In genomic region chr2:131179246-131179886, GRCm38 (mm10) we compare ENCODE assay signal across 8 mouse cellular contexts. TPM values are rescaled to one million over a fixed set of nuclear protein-coding genes. Genes with fewer than 3 reads are reported as not detected.
DNase-seq lines count a peak whose midpoint lies in the region; ATAC-seq and TF ChIP-seq lines count a peak whose summit lies in the region.

No protein-coding gene starts in this region.

- ATAC-seq in erythroblast, adult 5-6 weeks (replicated peaks; ENCODE audit: low FRiP score, poor library complexity, severe bottlenecking), result peak; percentile 62
- ATAC-seq in heart, embryonic 13.5 days (ENCODE audit: extremely low read depth, insufficient number of reproducible peaks, low FRiP score, low TSS enrichment), result peak; percentile 11; the same call in 1 of the 2 replicates
- peak; percentile 57 for ATAC-seq in kidney, postnatal 0 days (replicated peaks; ENCODE audit: low FRiP score, low read depth)
- peak; percentile 66 for ATAC-seq in liver, embryonic 16.5 days (ENCODE audit: low read depth)
- ATAC-seq in neural tube, embryonic 11.5 days (ENCODE audit: insufficient read depth, low FRiP score, low TSS enrichment), result peak; percentile 45; the same call in 1 of the 2 replicates
- ATAC-seq in stomach, embryonic 16.5 days (ENCODE audit: insufficient read depth, low FRiP score), result peak; percentile 41

- peaks cover 44% of the 10 kb centered on the region for H3K4me1 ChIP-seq in heart, embryonic 13.5 days
- peaks cover 33% of the 10 kb centered on the region for H3K4me1 ChIP-seq in kidney, postnatal 0 days (replicated peaks; ENCODE audit: insufficient read depth, low read length)
- peaks cover 37% of the 10 kb centered on the region for H3K4me1 ChIP-seq in liver, embryonic 16.5 days (ENCODE audit: control insufficient read depth, low read depth, low read length)
- H3K4me1 ChIP-seq in neural tube, embryonic 11.5 days (ENCODE audit: control insufficient read depth, insufficient read depth, low read length), result peaks cover 28% of the 10 kb centered on the region
- H3K4me1 ChIP-seq in stomach, embryonic 16.5 days (ENCODE audit: control insufficient read depth, insufficient read depth, low read length), result peaks cover 42% of the 10 kb centered on the region

- H3ac ChIP-seq in C2C12 (ENCODE audit: control insufficient read depth, insufficient read length, low read depth), result peak overlapping the region; percentile 90

- peak overlapping the region; percentile 98 for H3K4me2 ChIP-seq in heart, embryonic 13.5 days
- peak overlapping the region; percentile 96 for H3K4me2 ChIP-seq in kidney, postnatal 0 days (ENCODE audit: low read length)
- peak overlapping the region; percentile 92 for H3K4me2 ChIP-seq in liver, embryonic 16.5 days (ENCODE audit: low read depth, low read length)
- peak overlapping the region; percentile 96 for H3K4me2 ChIP-seq in neural tube, embryonic 11.5 days (ENCODE audit: low read depth)
- peak overlapping the region; percentile 98 for H3K4me2 ChIP-seq in stomach, embryonic 16.5 days (ENCODE audit: low read depth, low read length)

- peak; percentile 21 for TF ChIP-seq CTCF in C2C12 (IDR thresholded peaks at IDR 0.05; ENCODE audit: control insufficient read depth, insufficient read depth, insufficient read length)
- 0 out of 2 replicates have a peak, but pooled peaks have one; percentile 5 for TF ChIP-seq CTCF in kidney, postnatal 0 days (IDR thresholded peaks at IDR 0.05; ENCODE audit: low read depth)

- H3K27me3 ChIP-seq in C2C12 (ENCODE audit: control insufficient read depth, insufficient read depth, insufficient read length), result no peaks in the 10 kb centered on the region
- peaks cover under 1% of the 10 kb centered on the region; the same call in 1 of the 2 replicates for H3K27me3 ChIP-seq in heart, embryonic 13.5 days (replicated peaks)
- no peaks in the 10 kb centered on the region for H3K27me3 ChIP-seq in kidney, postnatal 0 days (ENCODE audit: insufficient read depth, low read length)
- peaks cover 1% of the 10 kb centered on the region for H3K27me3 ChIP-seq in liver, embryonic 16.5 days (ENCODE audit: control insufficient read depth, insufficient read depth, low read depth, low read length)
- no peaks in the 10 kb centered on the region for H3K27me3 ChIP-seq in neural tube, embryonic 11.5 days (ENCODE audit: control insufficient read depth, insufficient read depth, low read length)
- no peaks in the 10 kb centered on the region for H3K27me3 ChIP-seq in stomach, embryonic 16.5 days (ENCODE audit: control insufficient read depth, insufficient read depth, low read length)

- no peaks in the 10 kb centered on the region for H3K9me3 ChIP-seq in heart, embryonic 13.5 days
- no peaks in the 10 kb centered on the region for H3K9me3 ChIP-seq in kidney, postnatal 0 days (replicated peaks; ENCODE audit: low read length)
- no peaks in the 10 kb centered on the region for H3K9me3 ChIP-seq in liver, embryonic 16.5 days (replicated peaks; ENCODE audit: control insufficient read depth, low read length)
- H3K9me3 ChIP-seq in neural tube, embryonic 11.5 days (ENCODE audit: control insufficient read depth, low read length), result no peaks in the 10 kb centered on the region
- H3K9me3 ChIP-seq in stomach, embryonic 16.5 days (replicated peaks; ENCODE audit: control insufficient read depth, low read length), result no peaks in the 10 kb centered on the region

- H3K36me3 ChIP-seq in C2C12 (ENCODE audit: control insufficient read depth, insufficient read depth), result peaks cover 13% of the 10 kb centered on the region
- H3K36me3 ChIP-seq in heart, embryonic 13.5 days, result peaks cover 23% of the 10 kb centered on the region
- H3K36me3 ChIP-seq in kidney, postnatal 0 days (ENCODE audit: insufficient read depth, low read length), result no peaks in the 10 kb centered on the region
- peaks cover 3% of the 10 kb centered on the region for H3K36me3 ChIP-seq in liver, embryonic 16.5 days (ENCODE audit: control insufficient read depth, insufficient read depth)
- H3K36me3 ChIP-seq in neural tube, embryonic 11.5 days (ENCODE audit: control insufficient read depth, insufficient read depth, low read length), result peaks cover 2% of the 10 kb centered on the region; the same call in 1 of the 2 replicates
- H3K36me3 ChIP-seq in stomach, embryonic 16.5 days (ENCODE audit: control insufficient read depth, insufficient read depth, low read length), result no peaks in the 10 kb centered on the region

- DNase-seq in adrenal gland, postnatal 36 days, result peak; percentile 61 to 72
- DNase-seq in kidney, postnatal 0 days (ENCODE audit: low spot score), result peak; percentile 82
- DNase-seq in neural tube, embryonic 11.5 days (ENCODE audit: low spot score), result peak; percentile 79

- peak overlapping the region; percentile 98 for H3K9ac ChIP-seq in heart, embryonic 13.5 days
- H3K9ac ChIP-seq in kidney, postnatal 0 days (ENCODE audit: low read depth, low read length), result peak overlapping the region; percentile 98
- H3K9ac ChIP-seq in liver, embryonic 16.5 days (ENCODE audit: low read depth, low read length), result peak overlapping the region; percentile 89
- H3K9ac ChIP-seq in neural tube, embryonic 11.5 days (ENCODE audit: low read length), result peak overlapping the region; percentile 97
- peak overlapping the region; percentile 99 for H3K9ac ChIP-seq in stomach, embryonic 16.5 days (ENCODE audit: low read length)

- WGBS in heart, embryonic 13.5 days, result under 1% methylated on average over 60 of the region's 67 CpGs
- under 1% methylated on average over 64 of the region's 67 CpGs for WGBS in kidney, postnatal 0 days
- under 1% methylated on average over 66 of the region's 67 CpGs for WGBS in liver, embryonic 16.5 days (ENCODE audit: insufficient replicate concordance)
- under 1% methylated on average over 59 of the region's 67 CpGs for WGBS in neural tube, embryonic 11.5 days
- under 1% methylated on average over 64 of the region's 67 CpGs for WGBS in stomach, embryonic 16.5 days

- peak overlapping the region; percentile 83 for H3K4me3 ChIP-seq in C2C12 (ENCODE audit: insufficient read depth, poor library complexity, severe bottlenecking)
- H3K4me3 ChIP-seq in heart, embryonic 13.5 days, result peak overlapping the region; percentile 84
- H3K4me3 ChIP-seq in kidney, postnatal 0 days (replicated peaks; ENCODE audit: low read depth, low read length), result peak overlapping the region; percentile 69
- peak overlapping the region; percentile 83 for H3K4me3 ChIP-seq in liver, embryonic 16.5 days (ENCODE audit: low read depth, low read length)
- H3K4me3 ChIP-seq in neural tube, embryonic 11.5 days (ENCODE audit: low read depth, low read length), result peak overlapping the region; percentile 90
- peak overlapping the region; percentile 92 for H3K4me3 ChIP-seq in stomach, embryonic 16.5 days (replicated peaks; ENCODE audit: low read length)

- peaks cover 46% of the 10 kb centered on the region for H3K79me2 ChIP-seq in C2C12 (ENCODE audit: control insufficient read depth, insufficient read depth)

- peaks cover 36% of the 10 kb centered on the region for H3K79me3 ChIP-seq in C2C12 (ENCODE audit: low read depth)

- peak overlapping the region; percentile 91 for H3K27ac ChIP-seq in heart, embryonic 13.5 days (replicated peaks)
- peak overlapping the region; percentile 97 for H3K27ac ChIP-seq in kidney, postnatal 0 days
- H3K27ac ChIP-seq in liver, embryonic 16.5 days (ENCODE audit: low read length), result peak overlapping the region; percentile 90
- H3K27ac ChIP-seq in neural tube, embryonic 11.5 days (ENCODE audit: low read depth, low read length), result peak overlapping the region; percentile 93
- peak overlapping the region; percentile 97 for H3K27ac ChIP-seq in stomach, embryonic 16.5 days (ENCODE audit: low read length)

RNA-seq across cellular contexts. Expression of gene Cenpb, which starts 0.5 kb away (rescaled TPM):
- polyA plus RNA-seq in C2C12 (2012; fragmentation: generic; extraction: Trizol), result 168 TPM
- total RNA-seq in adrenal gland, postnatal 36 days (2021), result 10 to 100 TPM; 60.0 to 68.2 TPM
- total RNA-seq in erythroblast, adult 5-6 weeks (2015; ENCODE audit: low replicate concordance), result 0.96 and 3.8 TPM in 2 replicates
- 6.4 and 7.7 TPM in 2 replicates for total RNA-seq in erythroblast, adult 5-6 weeks (2017; ENCODE audit: low replicate concordance)
- 6.8 and 7.0 TPM in 2 replicates for polyA plus RNA-seq in heart, embryonic 13.5 days (2015; fragmentation: Nextera tagmentation; extraction: Ambion mirVana)
- 13.1 and 15.3 TPM in 2 replicates for polyA plus RNA-seq in kidney, postnatal 0 days (2015; fragmentation: Nextera tagmentation; extraction: Ambion mirVana)
- polyA plus RNA-seq in liver, embryonic 16.5 days (2015; fragmentation: Nextera tagmentation; extraction: Ambion mirVana), result 3.0 and 3.2 TPM in 2 replicates
- polyA plus RNA-seq in neural tube, embryonic 11.5 days (2014; fragmentation: Nextera tagmentation; extraction: Ambion mirVana), result 10.3 and 10.8 TPM in 2 replicates
- 9.2 and 10.4 TPM in 2 replicates for polyA plus RNA-seq in stomach, embryonic 16.5 days (2015; fragmentation: Nextera tagmentation; extraction: Ambion mirVana)

RNA-seq across cellular contexts. Expression of gene Cdc25b, which starts 7.4 kb away (rescaled TPM):
- polyA plus RNA-seq in C2C12 (2012; fragmentation: generic; extraction: Trizol), result 73.8 TPM
- total RNA-seq in adrenal gland, postnatal 36 days (2021), result 1 to 10 TPM; 5.5 to 5.7 TPM
- 160 and 210 TPM in 2 replicates for total RNA-seq in erythroblast, adult 5-6 weeks (2015; ENCODE audit: low replicate concordance)
- 363 and 459 TPM in 2 replicates for total RNA-seq in erythroblast, adult 5-6 weeks (2017; ENCODE audit: low replicate concordance)
- polyA plus RNA-seq in heart, embryonic 13.5 days (2015; fragmentation: Nextera tagmentation; extraction: Ambion mirVana), result 36.6 and 41.2 TPM in 2 replicates
- polyA plus RNA-seq in kidney, postnatal 0 days (2015; fragmentation: Nextera tagmentation; extraction: Ambion mirVana), result 36.1 and 39.0 TPM in 2 replicates
- polyA plus RNA-seq in liver, embryonic 16.5 days (2015; fragmentation: Nextera tagmentation; extraction: Ambion mirVana), result 255 and 284 TPM in 2 replicates
- 108 and 115 TPM in 2 replicates for polyA plus RNA-seq in neural tube, embryonic 11.5 days (2014; fragmentation: Nextera tagmentation; extraction: Ambion mirVana)
- 72.3 and 72.8 TPM in 2 replicates for polyA plus RNA-seq in stomach, embryonic 16.5 days (2015; fragmentation: Nextera tagmentation; extraction: Ambion mirVana)

RNA-seq across cellular contexts. Expression of gene Spef1, which starts 7.7 kb away (rescaled TPM):
- 7.6 TPM for polyA plus RNA-seq in C2C12 (2012; fragmentation: generic; extraction: Trizol)
- total RNA-seq in adrenal gland, postnatal 36 days (2021), result 1 to 10 TPM; 4.9 to 6.1 TPM
- 0.63 TPM in 1 of 2 replicates, not detected in the other for total RNA-seq in erythroblast, adult 5-6 weeks (2015; ENCODE audit: low replicate concordance)
- 3.1 and 4.2 TPM in 2 replicates for total RNA-seq in erythroblast, adult 5-6 weeks (2017; ENCODE audit: low replicate concordance)
- 1.3 and 1.5 TPM in 2 replicates for polyA plus RNA-seq in heart, embryonic 13.5 days (2015; fragmentation: Nextera tagmentation; extraction: Ambion mirVana)
- polyA plus RNA-seq in kidney, postnatal 0 days (2015; fragmentation: Nextera tagmentation; extraction: Ambion mirVana), result 3.7 and 4.0 TPM in 2 replicates
- 1.1 and 1.2 TPM in 2 replicates for polyA plus RNA-seq in liver, embryonic 16.5 days (2015; fragmentation: Nextera tagmentation; extraction: Ambion mirVana)
- 5.8 and 6.0 TPM in 2 replicates for polyA plus RNA-seq in neural tube, embryonic 11.5 days (2014; fragmentation: Nextera tagmentation; extraction: Ambion mirVana)
- polyA plus RNA-seq in stomach, embryonic 16.5 days (2015; fragmentation: Nextera tagmentation; extraction: Ambion mirVana), result 3.6 and 4.8 TPM in 2 replicates

RNA-seq across cellular contexts. Expression of gene 1700037H04Rik, which starts 19.5 kb away (rescaled TPM):
- polyA plus RNA-seq in C2C12 (2012; fragmentation: generic; extraction: Trizol), result 98.0 TPM
- 100 to 1,000 TPM in 1 of 2 experiments, 10 to 100 TPM in 1; 83.7 to 125 TPM for total RNA-seq in adrenal gland, postnatal 36 days (2021)
- total RNA-seq in erythroblast, adult 5-6 weeks (2015; ENCODE audit: low replicate concordance), result 77.1 and 92.0 TPM in 2 replicates
- total RNA-seq in erythroblast, adult 5-6 weeks (2017; ENCODE audit: low replicate concordance), result 33.9 and 49.3 TPM in 2 replicates
- 69.0 and 71.4 TPM in 2 replicates for polyA plus RNA-seq in heart, embryonic 13.5 days (2015; fragmentation: Nextera tagmentation; extraction: Ambion mirVana)
- 84.8 and 91.5 TPM in 2 replicates for polyA plus RNA-seq in kidney, postnatal 0 days (2015; fragmentation: Nextera tagmentation; extraction: Ambion mirVana)
- polyA plus RNA-seq in liver, embryonic 16.5 days (2015; fragmentation: Nextera tagmentation; extraction: Ambion mirVana), result 129 and 133 TPM in 2 replicates
- 126 and 130 TPM in 2 replicates for polyA plus RNA-seq in neural tube, embryonic 11.5 days (2014; fragmentation: Nextera tagmentation; extraction: Ambion mirVana)
- polyA plus RNA-seq in stomach, embryonic 16.5 days (2015; fragmentation: Nextera tagmentation; extraction: Ambion mirVana), result 73.0 and 78.4 TPM in 2 replicates

RNA-seq across cellular contexts. Expression of gene Ap5s1, which starts 27.5 kb away (rescaled TPM):
- 24.1 TPM for polyA plus RNA-seq in C2C12 (2012; fragmentation: generic; extraction: Trizol)
- total RNA-seq in adrenal gland, postnatal 36 days (2021), result 10 to 100 TPM; 14.0 to 21.1 TPM
- total RNA-seq in erythroblast, adult 5-6 weeks (2015; ENCODE audit: low replicate concordance), result 18.2 and 36.5 TPM in 2 replicates
- 18.7 and 21.0 TPM in 2 replicates for total RNA-seq in erythroblast, adult 5-6 weeks (2017; ENCODE audit: low replicate concordance)
- polyA plus RNA-seq in heart, embryonic 13.5 days (2015; fragmentation: Nextera tagmentation; extraction: Ambion mirVana), result 32.0 and 35.2 TPM in 2 replicates
- polyA plus RNA-seq in kidney, postnatal 0 days (2015; fragmentation: Nextera tagmentation; extraction: Ambion mirVana), result 29.9 and 33.4 TPM in 2 replicates
- 16.4 and 18.4 TPM in 2 replicates for polyA plus RNA-seq in liver, embryonic 16.5 days (2015; fragmentation: Nextera tagmentation; extraction: Ambion mirVana)
- polyA plus RNA-seq in neural tube, embryonic 11.5 days (2014; fragmentation: Nextera tagmentation; extraction: Ambion mirVana), result 27.6 and 29.0 TPM in 2 replicates
- 25.7 and 26.4 TPM in 2 replicates for polyA plus RNA-seq in stomach, embryonic 16.5 days (2015; fragmentation: Nextera tagmentation; extraction: Ambion mirVana)

Comparison
In these comparisons a context has a peak if more than half of its experiments do, and no peak if none do; other contexts are left out.
1. Peak in every context shown above with its lines: DNase-seq, ATAC-seq, H3K4me3 ChIP-seq and H3K27ac ChIP-seq.
2. ATAC-seq: peak in every context shown above with its lines; median percentile 66 in liver, embryonic 16.5 days; 62 in erythroblast, adult 5-6 weeks; 57 in kidney, postnatal 0 days; 45 in neural tube, embryonic 11.5 days; 41 in stomach, embryonic 16.5 days; 11 in heart, embryonic 13.5 days.
3. RNA of gene Cenpb, which starts 0.5 kb away (polyA plus RNA-seq): 168 TPM in C2C12 (single experiment); 13.1 to 15.3 TPM in kidney, postnatal 0 days, 10.3 to 10.8 TPM in neural tube, embryonic 11.5 days, 9.2 to 10.4 TPM in stomach, embryonic 16.5 days, 6.8 to 7.0 TPM in heart, embryonic 13.5 days and 3.0 to 3.2 TPM in liver, embryonic 16.5 days; every median in the first group is over 10 times any median in the second.